Mouse (Mus musculus) left cerebral cortex, postnatal 14 days (tissue): Measurements from ENCODE around the gene Havcr2. TPM values are rescaled to one million over a fixed set of nuclear protein-coding genes. Genes with fewer than 3 reads are reported as not detected.

Source experiments
- total RNA-seq, 2 experiments: library from RNA; stranded (reverse); gene quantifications; 2 replicates each; pipeline ENCODE4 v1.2.3; 2021

Havcr2 gene
- total RNA-seq, 2 experiments from 2014 or later = 1.1 to 1.7 TPM

Other genes starting within 250 kb of the Havcr2 start
- 1 to 10 TPM; 6.7 to 7.3 TPM for gene Fndc9, start 219.4 kb upstream of the Havcr2 start, total RNA-seq
- 100 to 1,000 TPM; 378 to 408 TPM for gene Cyfip2, start 142.1 kb upstream of the Havcr2 start, total RNA-seq
- under 1 TPM; 0.11 to 0.44 TPM for gene Itk, start 65.4 kb upstream of the Havcr2 start, total RNA-seq
- gene Fam71b, start 58.4 kb upstream of the Havcr2 start, total RNA-seq = not detected
- 10 to 100 TPM; 30.2 to 36.5 TPM for gene Med7, start 18.0 kb upstream of the Havcr2 start, total RNA-seq
- gene Gm12169, start 69.3 kb downstream of the Havcr2 start, total RNA-seq = not detected
- under 1 TPM; 0.29 to 0.32 TPM for gene BC053393, start 116.6 kb downstream of the Havcr2 start, total RNA-seq
- gene Dppa1, start 174.3 kb downstream of the Havcr2 start, total RNA-seq = not detected